Mouse (Mus musculus) gastrocnemius, adult 18-20 months (tissue): ENCODE data around the gene F7. TPM values are rescaled to one million over a fixed set of nuclear protein-coding genes. Genes with fewer than 3 reads are reported as not detected.
A peak's percentile ranks its signal among the peaks of the same experiment; 100 is the strongest.
"Not testable (repeated sequence)": the region's sequence is repeated elsewhere in the genome, so short reads cannot be mapped to it uniquely, and the experiment has no call there.

Source experiments
- DNase-seq: peaks from one replicate; pipeline ENCODE4 v3.0.0; 2021; ENCODE audit warnings: low spot score
- total RNA-seq, 2 experiments: library from RNA; stranded (reverse); gene quantifications; 2 replicates each; pipeline ENCODE4 v1.2.3; 2021

The F7 gene
- total RNA-seq, 2 experiments from 2014 or later = 0.11 TPM; not detected in 1

GRCm38 (mm10) chr8:13027615-13028014, 1.8 kb downstream of the F7 start:
- DNase-seq = no peak

- DNase-seq = peak; percentile 13
These were observed 2.6 kb downstream of the F7 start for GRCm38 (mm10) chr8:13028482-13028881.

- no peak for DNase-seq
These were observed 10.5 kb downstream of the F7 start for GRCm38 (mm10) chr8:13036346-13036812.

GRCm38 (mm10) chr8:13037015-13037414, 11.2 kb downstream of the F7 start, which contains the start of gene F10:
Gene F10 (plus strand): TSS chr8:13037308.
- no peak for DNase-seq

GRCm38 (mm10) chr8:13037569-13037968, 11.7 kb downstream of the F7 start:
- no peak for DNase-seq

GRCm38 (mm10) chr8:13039054-13039453, 13.2 kb downstream of the F7 start:
- no peak for DNase-seq

GRCm38 (mm10) chr8:13041459-13041858, 15.6 kb downstream of the F7 start:
- DNase-seq = no peak

- no peak for DNase-seq
These were observed 21.8 kb downstream of the F7 start for GRCm38 (mm10) chr8:13047652-13048051.

GRCm38 (mm10) chr8:13050550-13050949, 24.7 kb downstream of the F7 start:
- no peak for DNase-seq

- no peak for DNase-seq
These were observed 31.5 kb downstream of the F7 start for GRCm38 (mm10) chr8:13057351-13057750.

GRCm38 (mm10) chr8:13060441-13061150, 34.8 kb downstream of the F7 start, which contains the start of gene Proz:
Gene Proz (plus strand): TSS chr8:13060914.
- DNase-seq = no peak

GRCm38 (mm10) chr8:13063112-13063511, 37.3 kb downstream of the F7 start:
- DNase-seq = no peak

GRCm38 (mm10) chr8:13073255-13073654, 47.4 kb downstream of the F7 start:
- DNase-seq = no peak

- DNase-seq = no peak
These were observed 49.2 kb downstream of the F7 start for GRCm38 (mm10) chr8:13075044-13075443.

GRCm38 (mm10) chr8:13075579-13075978, 49.7 kb downstream of the F7 start:
- not testable (repeated sequence) for DNase-seq

GRCm38 (mm10) chr8:13077542-13077941, 51.7 kb downstream of the F7 start:
- DNase-seq = no peak

Other genes with a start within 250 kb of the F7 start
- gene Mcf2l, start 152.2 kb upstream of the F7 start, total RNA-seq = 10 to 100 TPM; 21.3 to 32.8 TPM
- gene F10, start 11.3 kb downstream of the F7 start, total RNA-seq = under 1 TPM in 1 of 2 experiments, not detected in 1; 0.21 TPM
- gene Proz, start 34.9 kb downstream of the F7 start, total RNA-seq = not detected
- 1 to 10 TPM; 6.9 to 7.3 TPM for gene Pcid2, start 79.4 kb downstream of the F7 start, total RNA-seq
- 10 to 100 TPM; 67.0 to 69.3 TPM for gene Cul4a, start 79.6 kb downstream of the F7 start, total RNA-seq
- gene Lamp1, start 133.1 kb downstream of the F7 start, total RNA-seq = 100 to 1,000 TPM; 401 to 443 TPM
- 10 to 100 TPM; 11.5 to 15.0 TPM for gene Grtp1, start 174.6 kb downstream of the F7 start, total RNA-seq
- 10 to 100 TPM; 59.2 to 95.8 TPM for gene Adprhl1, start 228.1 kb downstream of the F7 start, total RNA-seq